8 mouse cellular contexts compared by ENCODE assay signal in the genomic region with DNA sequence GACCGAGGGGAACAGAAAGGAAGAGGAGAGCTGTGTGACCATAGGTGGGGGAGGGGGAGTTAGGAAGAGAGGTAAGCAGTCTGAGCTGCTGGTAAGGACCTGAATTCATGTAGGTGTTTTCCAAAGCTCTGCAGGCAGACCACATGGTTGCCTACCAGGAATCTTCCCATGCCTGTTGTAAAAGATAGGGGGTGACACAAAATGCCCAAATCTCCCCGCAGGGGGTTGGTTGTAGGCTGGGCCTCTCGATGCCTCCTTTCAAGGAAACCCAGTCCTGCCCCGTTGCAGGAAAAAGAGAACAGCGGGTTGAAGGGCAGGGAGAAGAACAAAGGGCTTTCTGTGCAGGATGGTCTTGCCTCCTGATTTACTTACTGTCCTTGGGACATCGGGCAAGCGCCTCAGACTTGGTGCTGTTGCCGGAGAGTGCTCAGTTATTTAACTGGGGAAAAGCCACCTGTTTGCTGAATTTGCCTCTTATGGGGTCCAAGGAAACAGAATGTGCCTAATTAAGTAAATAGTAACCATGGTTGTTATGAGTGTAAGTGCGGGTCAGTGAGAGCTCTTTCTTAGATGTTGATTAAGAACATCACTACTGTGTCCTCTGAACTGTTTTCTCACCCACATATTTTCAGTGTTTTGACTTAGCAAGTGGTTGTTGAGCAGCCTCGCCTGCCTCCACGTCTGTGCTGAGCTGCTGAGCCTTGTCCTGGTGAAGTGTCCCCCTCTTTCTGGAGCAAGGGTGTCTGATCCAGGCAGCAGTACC.
DNase-seq lines count a peak whose midpoint lies in the region; ATAC-seq and TF ChIP-seq lines count a peak whose summit lies in the region.

No protein-coding gene starts in this region.

- WGBS in intestine, embryonic 15.5 days, result 31% methylated on average over 11 of the region's 11 CpGs
- WGBS in liver, embryonic 11.5 days, result 33% methylated on average over 11 of the region's 11 CpGs
- 22% methylated on average over 11 of the region's 11 CpGs for WGBS in midbrain, postnatal 0 days

- H3K4me1 ChIP-seq in intestine, embryonic 15.5 days (replicated peaks), result peaks cover 14% of the 10 kb centered on the region
- peaks cover 5% of the 10 kb centered on the region; the same call in 1 of the 2 replicates for H3K4me1 ChIP-seq in liver, embryonic 11.5 days (replicated peaks; ENCODE audit: control insufficient read depth, insufficient read depth, low read length)
- peaks cover 4% of the 10 kb centered on the region; the same call in 1 of the 2 replicates for H3K4me1 ChIP-seq in midbrain, postnatal 0 days (ENCODE audit: insufficient read depth, low read length)

- no peak overlapping the region for H3K9ac ChIP-seq in intestine, embryonic 15.5 days
- no peak overlapping the region for H3K9ac ChIP-seq in liver, embryonic 11.5 days (ENCODE audit: low read depth, low read length)
- H3K9ac ChIP-seq in midbrain, postnatal 0 days (replicated peaks; ENCODE audit: low read length, poor library complexity, severe bottlenecking), result 0 out of 2 replicates have a peak overlapping the region, but pooled peaks have one; percentile 0

- DNase-seq in left cerebral cortex, adult 2 months (ENCODE audit: extremely low spot score in 1 of 2, low spot score in 2 of 2), result peak in 1 of 2 experiments; percentile 21
- DNase-seq in left cerebral cortex, postnatal 10 days (ENCODE audit: extremely low spot score in 1 of 2, low spot score in 2 of 2), result no peak
- peak; percentile 59 to 60 for DNase-seq in cerebellum, postnatal 14 days
- DNase-seq in gastrocnemius, postnatal 14 days, result peak; percentile 23
- peak; percentile 41 for DNase-seq in liver, embryonic 11.5 days (ENCODE audit: low spot score)
- peak; percentile 32 for DNase-seq in midbrain, postnatal 0 days (ENCODE audit: low spot score)
- DNase-seq in urinary bladder, adult 2 months (ENCODE audit: low spot score), result no peak

- H3K4me3 ChIP-seq in left cerebral cortex, adult 2 months, result peak overlapping the region; percentile 37
- H3K4me3 ChIP-seq in intestine, embryonic 15.5 days (replicated peaks), result peak overlapping the region; percentile 9; the same call in 1 of the 2 replicates
- H3K4me3 ChIP-seq in liver, embryonic 11.5 days (ENCODE audit: low read depth, low read length), result peak overlapping the region; percentile 37
- peak overlapping the region; percentile 24 for H3K4me3 ChIP-seq in midbrain, postnatal 0 days (ENCODE audit: low read depth, low read length)

- intact Hi-C loops in left cerebral cortex, adult 2 months (cut with DNase I), result loop anchor here (1.0 to 5.0 kb wide), 4 partner anchors 77 to 142 kb away; no protein-coding TSS in a partner anchor
- intact Hi-C loops in left cerebral cortex, postnatal 10 days (cut with DNase I), result loop anchor here (2.0 to 5.0 kb wide), 2 partner anchors 77 to 141 kb away; no protein-coding TSS in a partner anchor
- intact Hi-C loops in gastrocnemius, postnatal 14 days (cut with DNase I; ENCODE audit: low total_unique reads), result loop anchor here (2.0 kb wide), 1 partner anchor 73 kb away; no protein-coding TSS in a partner anchor

- H3K27ac ChIP-seq in left cerebral cortex, adult 2 months, result peak overlapping the region; percentile 93
- H3K27ac ChIP-seq in intestine, embryonic 15.5 days, result peak overlapping the region; percentile 76
- no peak overlapping the region for H3K27ac ChIP-seq in liver, embryonic 11.5 days (ENCODE audit: low read depth, low read length)
- peak overlapping the region; percentile 51 for H3K27ac ChIP-seq in midbrain, postnatal 0 days (ENCODE audit: low read depth, low read length)

- ATAC-seq in intestine, embryonic 15.5 days, result peak; percentile 52
- ATAC-seq in liver, embryonic 11.5 days (replicated peaks; ENCODE audit: low FRiP score), result 0 out of 2 replicates have a peak, but pooled peaks have one; percentile 31
- ATAC-seq in midbrain, postnatal 0 days (ENCODE audit: low FRiP score), result no peak

- no peaks in the 10 kb centered on the region for H3K36me3 ChIP-seq in intestine, embryonic 15.5 days
- H3K36me3 ChIP-seq in liver, embryonic 11.5 days (ENCODE audit: control insufficient read depth, insufficient read depth, low read length), result no peaks in the 10 kb centered on the region
- H3K36me3 ChIP-seq in midbrain, postnatal 0 days (ENCODE audit: insufficient read depth, low read length), result no peaks in the 10 kb centered on the region

- no peaks in the 10 kb centered on the region for H3K27me3 ChIP-seq in intestine, embryonic 15.5 days (replicated peaks)
- no peaks in the 10 kb centered on the region for H3K27me3 ChIP-seq in liver, embryonic 11.5 days (replicated peaks; ENCODE audit: control insufficient read depth, insufficient read depth, low read length)
- no peaks in the 10 kb centered on the region for H3K27me3 ChIP-seq in midbrain, postnatal 0 days (ENCODE audit: insufficient read depth, low read length)

- H3K9me3 ChIP-seq in intestine, embryonic 15.5 days, result no peaks in the 10 kb centered on the region
- no peaks in the 10 kb centered on the region for H3K9me3 ChIP-seq in liver, embryonic 11.5 days (ENCODE audit: control insufficient read depth, low read length)
- H3K9me3 ChIP-seq in midbrain, postnatal 0 days (ENCODE audit: low read length), result no peaks in the 10 kb centered on the region

- TF ChIP-seq CTCF in left cerebral cortex, adult 2 months (IDR thresholded peaks at IDR 0.05), result no peak
- no peak for TF ChIP-seq CTCF in midbrain, postnatal 0 days (IDR thresholded peaks at IDR 0.05)

- H3K4me2 ChIP-seq in intestine, embryonic 15.5 days (replicated peaks), result peak overlapping the region; percentile 52
- peak overlapping the region; percentile 70 for H3K4me2 ChIP-seq in liver, embryonic 11.5 days
- peak overlapping the region; percentile 54 for H3K4me2 ChIP-seq in midbrain, postnatal 0 days (ENCODE audit: low read depth, low read length, poor library complexity, severe bottlenecking)

Comparison
In these comparisons a context has a peak if more than half of its experiments do, and no peak if none do; other contexts are left out.
1. DNase-seq: peak in cerebellum, postnatal 14 days (2 of 2), gastrocnemius, postnatal 14 days (single experiment), liver, embryonic 11.5 days (single experiment) and midbrain, postnatal 0 days (single experiment); none in left cerebral cortex, postnatal 10 days (0 of 2) and urinary bladder, adult 2 months (single experiment).
2. Peak in every context shown above with its lines, with median percentiles within 50 percentile points of each other: H3K4me3 ChIP-seq and H3K4me2 ChIP-seq.